Mouse (Mus musculus): ENCODE results near the gene Ash1l.

GRCm38 (mm10) chr3:88939071-88939470, 11.4 kb upstream of the Ash1l start:
- no peak for TF ChIP-seq EP300 (IDR thresholded peaks at IDR 0.05; ENCODE audit: low read depth)
- TF ChIP-seq CTCF (IDR thresholded peaks at IDR 0.05; ENCODE audit: low read depth) = no peak

All from heart, postnatal 0 days (tissue).